Mouse (Mus musculus) embryonic facial prominence, embryonic 13.5 days (tissue): Measurements from ENCODE around the gene Gm37240. TPM values are rescaled to one million over a fixed set of nuclear protein-coding genes. Genes with fewer than 3 reads are reported as not detected.

ENCODE experiments used
- ATAC-seq: fragments of 200-750 bp; cut with Nextera tagmentation; 2 replicates; pipeline ENCODE4 v1.8.0; 2017; ENCODE audit warnings: low read depth; ENCODE audit not compliant: insufficient number of reproducible peaks, insufficient read depth, low FRiP score, low TSS enrichment
- H3K27ac ChIP-seq: fragments of 300-500 bp; sonication (generic); 2 replicates; pipeline ENCODE4 v1.5.1; 2015; ENCODE audit warnings: moderate library complexity, mild to moderate bottlenecking, inconsistent platforms
- H3K27me3 ChIP-seq: fragments of 300-500 bp; sonication (generic); 2 replicates; pipeline ENCODE4 v1.6.1; 2015; ENCODE audit warnings: mild to moderate bottlenecking, inconsistent platforms
- H3K36me3 ChIP-seq: fragments of 300-500 bp; sonication (generic); 2 replicates; pipeline ENCODE4 v1.6.1; 2015; ENCODE audit warnings: mild to moderate bottlenecking, inconsistent platforms
- H3K4me1 ChIP-seq: fragments of 300-500 bp; sonication (generic); 2 replicates; pipeline ENCODE4 v1.6.1; 2015; ENCODE audit warnings: inconsistent platforms
- H3K4me2 ChIP-seq: fragments of 300-500 bp; sonication (generic); 2 replicates; pipeline ENCODE4 v1.6.1; 2015; ENCODE audit warnings: moderate library complexity, mild to moderate bottlenecking, inconsistent platforms
- H3K4me3 ChIP-seq: fragments of 300-500 bp; sonication (generic); 2 replicates; pipeline ENCODE4 v1.5.1; 2015; ENCODE audit warnings: mild to moderate bottlenecking, inconsistent platforms
- H3K9ac ChIP-seq: fragments of 300-500 bp; sonication (generic); 2 replicates; pipeline ENCODE4 v1.6.1; 2015; ENCODE audit warnings: mild to moderate bottlenecking, inconsistent platforms
- H3K9me3 ChIP-seq: fragments of 300-500 bp; sonication (generic); 2 replicates; pipeline ENCODE4 v1.6.1; 2016; ENCODE audit warnings: inconsistent platforms
- WGBS: fragments of 180-500 bp; shearing (Covaris S2); methylation state at CpG from one replicate; pipeline ENCODE4 v1.1.7; 2015; ENCODE audit warnings: mixed read lengths; 5-methylcytosine and 5-hydroxymethylcytosine counted together
- polyA plus RNA-seq: library from polyadenylated mRNA; unstranded; fragments of >200 nt; fragmentation: Nextera tagmentation; extraction: Ambion mirVana; gene quantifications from 2 replicates; pipeline ENCODE4 v1.2.1, GENCODE M21; 2015

The Gm37240 gene
- polyA plus RNA-seq, 1 experiment from 2014 or later: 6.3 TPM

DNA sequence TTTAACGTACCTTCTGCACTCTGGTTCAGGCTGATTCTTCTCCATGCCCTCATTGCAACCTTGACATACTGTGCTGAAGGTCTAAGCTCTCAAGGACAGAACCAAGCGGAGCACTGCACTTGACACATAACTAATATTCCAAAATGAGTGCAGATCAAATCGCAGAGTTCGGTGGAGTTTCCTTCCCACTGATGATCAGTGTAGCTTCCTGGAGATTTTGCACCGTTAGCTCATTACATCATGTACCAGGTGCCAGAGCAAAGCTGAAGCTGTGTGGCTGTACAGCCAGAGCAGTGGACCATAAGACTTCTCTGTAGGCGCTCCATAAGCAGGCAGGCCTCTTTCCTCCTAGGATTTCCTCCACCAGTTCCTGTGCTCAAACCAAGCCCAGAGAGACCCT, 427.3 kb downstream of the Gm37240 start:
- Histone ChIP-seq H3K27me3 (no peaks in the 10 kb centered on the region), H3K4me3 (no peak overlapping the region), H3K9ac (no peak overlapping the region), H3K27ac (no peak overlapping the region), H3K9me3 (no peaks in the 10 kb centered on the region), H3K36me3 (no peaks in the 10 kb centered on the region), H3K4me1 (no peaks in the 10 kb centered on the region), H3K4me2 (no peak overlapping the region)
- no peak for ATAC-seq
- WGBS: 88% methylated on average over 6 of the region's 6 CpGs

GRCm38 (mm10) chr3:85456983-85457382, 430.3 kb downstream of the Gm37240 start:
- H3K9me3 ChIP-seq: no peaks in the 10 kb centered on the region
- no peak overlapping the region for H3K4me3 ChIP-seq
- no peak for ATAC-seq
- no peaks in the 10 kb centered on the region for H3K4me1 ChIP-seq
- H3K27ac ChIP-seq: no peak overlapping the region
- H3K9ac ChIP-seq: no peak overlapping the region
- no peaks in the 10 kb centered on the region for H3K27me3 ChIP-seq
- H3K36me3 ChIP-seq: no peaks in the 10 kb centered on the region
- 86% methylated on average over 2 of the region's 2 CpGs for WGBS
- H3K4me2 ChIP-seq: no peak overlapping the region

DNA sequence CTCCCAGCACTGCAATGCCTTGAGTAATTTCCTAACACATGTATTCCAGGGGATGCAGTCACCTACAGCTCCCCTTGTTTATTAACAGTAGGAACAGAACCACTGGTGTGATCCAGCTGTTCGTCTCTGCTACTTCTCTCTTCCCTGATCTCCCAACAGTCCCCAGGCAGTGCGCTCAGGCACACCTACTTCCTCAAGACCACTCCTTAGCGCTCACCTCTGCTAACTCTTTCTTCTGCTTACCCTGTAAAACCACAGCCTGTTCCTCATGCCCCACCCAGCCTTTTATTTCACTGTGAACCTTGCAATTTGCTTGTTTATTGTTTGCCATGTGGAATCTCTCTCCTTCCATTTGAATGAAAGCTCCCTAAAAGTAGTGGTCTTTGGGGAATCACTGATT, 431.9 kb downstream of the Gm37240 start:
- H3K36me3 ChIP-seq: no peaks in the 10 kb centered on the region
- H3K27me3 ChIP-seq: no peaks in the 10 kb centered on the region
- ATAC-seq: no peak
- no peaks in the 10 kb centered on the region for H3K4me1 ChIP-seq
- H3K9ac ChIP-seq: no peak overlapping the region
- no peaks in the 10 kb centered on the region for H3K9me3 ChIP-seq
- 78% methylated on average over 3 of the region's 3 CpGs for WGBS
- no peak overlapping the region for H3K4me3 ChIP-seq
- no peak overlapping the region for H3K27ac ChIP-seq
- H3K4me2 ChIP-seq: no peak overlapping the region

DNA sequence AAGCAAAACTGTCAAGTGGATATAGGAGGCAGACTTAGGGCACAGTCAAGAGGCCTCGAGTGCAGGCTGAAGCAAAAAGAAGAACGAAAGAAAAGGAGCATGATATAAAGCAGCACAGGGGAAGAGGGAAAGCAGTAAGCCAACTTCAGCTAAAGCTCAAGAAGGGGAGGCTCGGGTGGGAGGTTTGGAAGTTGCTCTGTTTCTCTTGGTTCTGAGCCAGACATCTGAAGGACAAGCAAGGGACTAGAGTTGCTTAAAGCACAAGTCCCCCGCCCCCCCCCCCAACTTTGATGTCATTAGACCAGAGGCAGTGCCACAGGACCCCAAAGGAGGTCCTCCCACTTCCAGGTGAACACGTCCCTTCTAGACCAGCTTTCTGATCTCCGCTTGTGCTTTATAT, 433.3 kb downstream of the Gm37240 start:
- WGBS: 75% methylated on average over 6 of the region's 6 CpGs
- H3K4me3 ChIP-seq: no peak overlapping the region
- no peak for ATAC-seq
- no peaks in the 10 kb centered on the region for H3K36me3 ChIP-seq
- H3K9me3 ChIP-seq: no peaks in the 10 kb centered on the region
- no peaks in the 10 kb centered on the region for H3K27me3 ChIP-seq
- H3K9ac ChIP-seq: no peak overlapping the region
- no peak overlapping the region for H3K4me2 ChIP-seq
- H3K27ac ChIP-seq: no peak overlapping the region
- H3K4me1 ChIP-seq: no peaks in the 10 kb centered on the region

GRCm38 (mm10) chr3:85449461-85449860, 437.9 kb downstream of the Gm37240 start:
- Histone ChIP-seq H3K27me3 (no peaks in the 10 kb centered on the region), H3K4me2 (no peak overlapping the region), H3K27ac (no peak overlapping the region), H3K9ac (no peak overlapping the region), H3K9me3 (no peaks in the 10 kb centered on the region), H3K4me1 (no peaks in the 10 kb centered on the region), H3K36me3 (no peaks in the 10 kb centered on the region), H3K4me3 (no peak overlapping the region)
- ATAC-seq: no peak
- 64% methylated on average over 4 of the region's 4 CpGs for WGBS

GRCm38 (mm10) chr3:85442781-85443180, 444.5 kb downstream of the Gm37240 start:
- H3K27ac ChIP-seq: no peak overlapping the region
- no peak overlapping the region for H3K9ac ChIP-seq
- ATAC-seq: no peak
- WGBS: 89% methylated on average over 5 of the region's 5 CpGs
- no peaks in the 10 kb centered on the region for H3K4me1 ChIP-seq
- H3K4me3 ChIP-seq: no peak overlapping the region
- 0 out of 2 replicates have a peak, but pooled peaks cover 4% of the 10 kb centered on the region for H3K27me3 ChIP-seq
- no peaks in the 10 kb centered on the region for H3K9me3 ChIP-seq
- H3K36me3 ChIP-seq: no peaks in the 10 kb centered on the region
- H3K4me2 ChIP-seq: no peak overlapping the region

DNA sequence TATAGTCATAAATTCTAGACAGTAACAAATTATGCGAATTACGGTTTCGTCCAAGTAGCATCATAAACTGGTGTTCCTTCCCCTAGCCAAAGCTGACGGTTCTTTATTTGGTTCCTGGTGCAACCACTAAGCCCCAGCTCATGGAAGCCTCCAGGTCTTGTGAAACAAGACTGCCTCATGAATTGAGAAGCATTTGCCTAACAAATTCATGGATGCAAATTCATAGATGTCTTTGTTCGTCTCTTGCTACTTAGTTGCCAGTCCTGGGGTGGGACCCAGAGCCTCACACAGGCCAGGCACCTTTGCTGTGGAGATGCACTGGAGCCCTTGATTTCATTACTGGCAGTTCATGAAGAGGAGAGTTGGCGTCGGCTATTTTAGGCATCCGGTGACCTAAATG, 445.1 kb downstream of the Gm37240 start:
- ATAC-seq: no peak
- no peak overlapping the region for H3K4me3 ChIP-seq
- 91% methylated on average over 8 of the region's 8 CpGs for WGBS
- no peaks in the 10 kb centered on the region for H3K36me3 ChIP-seq
- no peaks in the 10 kb centered on the region for H3K4me1 ChIP-seq
- H3K4me2 ChIP-seq: no peak overlapping the region
- 0 out of 2 replicates have a peak, but pooled peaks cover 4% of the 10 kb centered on the region for H3K27me3 ChIP-seq
- H3K9ac ChIP-seq: no peak overlapping the region
- no peak overlapping the region for H3K27ac ChIP-seq
- no peaks in the 10 kb centered on the region for H3K9me3 ChIP-seq

DNA sequence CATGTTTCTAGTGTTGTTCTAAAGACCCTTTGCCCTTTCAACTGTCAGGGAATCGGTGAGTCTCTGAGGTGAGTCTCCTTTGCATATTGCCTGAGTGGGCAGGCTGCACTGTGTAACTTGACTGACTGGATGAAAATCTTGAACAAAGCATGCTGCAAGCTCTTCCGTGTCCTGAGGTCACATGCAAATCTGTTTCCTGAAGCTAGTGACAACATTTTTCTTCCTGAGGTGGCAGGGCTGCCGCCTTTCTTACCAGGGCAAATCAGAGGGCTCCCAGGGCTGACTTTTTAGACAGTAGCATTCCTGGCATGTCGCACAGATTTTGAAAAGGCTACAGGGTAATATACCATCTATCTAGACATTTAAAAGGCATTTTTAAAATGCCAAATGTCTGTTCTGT, 451.9 kb downstream of the Gm37240 start:
- ATAC-seq: no peak
- 41% methylated on average over 4 of the region's 4 CpGs for WGBS

GRCm38 (mm10) chr3:85431208-85431607, 456.1 kb downstream of the Gm37240 start:
- H3K36me3 ChIP-seq: no peaks in the 10 kb centered on the region
- 92% methylated on average over 4 of the region's 4 CpGs for WGBS
- H3K9me3 ChIP-seq: no peaks in the 10 kb centered on the region
- H3K9ac ChIP-seq: no peak overlapping the region
- H3K27me3 ChIP-seq: no peaks in the 10 kb centered on the region
- peaks cover 11% of the 10 kb centered on the region for H3K4me1 ChIP-seq
- H3K4me3 ChIP-seq: no peak overlapping the region
- ATAC-seq: no peak
- H3K27ac ChIP-seq: no peak overlapping the region
- no peak overlapping the region for H3K4me2 ChIP-seq

More for the DNA sequence above, 451.9 kb downstream of the Gm37240 start:
- Histone ChIP-seq H3K27ac (no peak overlapping the region), H3K27me3 (0 out of 2 replicates have a peak, but pooled peaks cover 4% of the 10 kb centered on the region), H3K9ac (no peak overlapping the region), H3K9me3 (no peaks in the 10 kb centered on the region), H3K4me2 (no peak overlapping the region), H3K36me3 (no peaks in the 10 kb centered on the region), H3K4me1 (peaks cover 13% of the 10 kb centered on the region), H3K4me3 (no peak overlapping the region)

DNA sequence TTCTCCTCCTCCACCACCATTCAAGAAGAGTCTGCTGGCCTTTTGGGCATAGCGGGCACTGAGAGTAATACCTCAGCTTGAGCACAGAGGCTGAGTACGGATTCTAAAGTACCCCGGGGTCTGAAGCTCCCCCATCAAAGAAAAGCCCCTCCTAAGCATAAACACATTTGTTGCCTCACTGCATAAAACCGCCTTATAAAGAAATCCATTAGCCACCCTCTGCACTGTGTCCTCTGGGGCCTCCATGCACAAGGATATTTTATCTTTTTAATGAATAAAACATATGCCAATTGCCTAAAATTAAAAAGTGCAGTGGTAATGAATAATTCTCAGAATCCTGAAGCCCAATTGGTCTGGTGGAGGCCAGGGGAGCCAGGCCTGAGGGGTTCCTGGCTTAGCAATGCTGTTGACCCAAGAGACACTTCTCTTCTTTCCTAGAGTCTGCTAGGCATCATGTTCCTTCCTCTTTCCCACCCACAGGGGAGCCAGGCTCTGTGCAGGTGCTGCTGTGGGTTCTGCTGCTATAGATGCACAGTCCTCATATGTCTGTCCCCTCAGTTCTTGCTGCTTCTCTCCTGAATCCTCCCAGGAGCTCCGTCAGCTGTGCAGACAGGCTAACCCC, 463.8 kb downstream of the Gm37240 start:
- Histone ChIP-seq H3K4me1 (no peaks in the 10 kb centered on the region), H3K9ac (no peak overlapping the region), H3K36me3 (no peaks in the 10 kb centered on the region), H3K4me2 (no peak overlapping the region), H3K27ac (no peak overlapping the region), H3K4me3 (no peak overlapping the region), H3K27me3 (no peaks in the 10 kb centered on the region), H3K9me3 (no peaks in the 10 kb centered on the region)
- WGBS: 64% methylated on average over 5 of the region's 5 CpGs
- no peak for ATAC-seq

- Histone ChIP-seq H3K4me2 (no peak overlapping the region), H3K27ac (no peak overlapping the region), H3K27me3 (no peaks in the 10 kb centered on the region), H3K9ac (no peak overlapping the region), H3K4me3 (no peak overlapping the region), H3K4me1 (no peaks in the 10 kb centered on the region), H3K9me3 (no peaks in the 10 kb centered on the region), H3K36me3 (no peaks in the 10 kb centered on the region)
- WGBS: 75% methylated on average over 9 of the region's 9 CpGs
- ATAC-seq: no peak
These were observed 465.9 kb downstream of the Gm37240 start for GRCm38 (mm10) chr3:85421403-85421802.

GRCm38 (mm10) chr3:85417663-85418062, 469.7 kb downstream of the Gm37240 start:
- no peaks in the 10 kb centered on the region for H3K36me3 ChIP-seq
- no peak for ATAC-seq

More at GRCm38 (mm10) chr3:85417663-85418062, 469.7 kb downstream of the Gm37240 start:
- Histone ChIP-seq H3K9me3 (no peaks in the 10 kb centered on the region), H3K4me2 (no peak overlapping the region), H3K27me3 (no peaks in the 10 kb centered on the region), H3K4me3 (no peak overlapping the region), H3K4me1 (no peaks in the 10 kb centered on the region), H3K27ac (no peak overlapping the region), H3K9ac (no peak overlapping the region)
- WGBS: 74% methylated on average over 4 of the region's 4 CpGs
